ENCODE assay signal across 21 mouse cellular contexts in genomic region chr11:18596996-18597395, GRCm38 (mm10).
DNase-seq lines count a peak whose midpoint lies in the region; ATAC-seq lines count a peak whose summit lies in the region.
"Had no signal": no experiment of that assay in that cellular context is flagged by ENCODE, and none has a peak within 500 bp of the region (broad histone marks: within the 10 kb centered on the region; RNA-seq: fewer than 3 reads in every experiment).

No protein-coding gene starts in this region.

- ATAC-seq in heart, embryonic 16.5 days (replicated peaks; ENCODE audit: extremely low read depth, insufficient read depth, low FRiP score): peak; percentile 79
- peak; percentile 90; the same call in 1 of the 2 replicates for ATAC-seq in lung, embryonic 15.5 days (ENCODE audit: borderline replicate concordance, extremely low read depth, low FRiP score, low TSS enrichment)
- ATAC-seq: activated CD4-positive, CD25-positive, alpha-beta regulatory T cell, adult 4 months; forebrain, embryonic 16.5 days; intestine, embryonic 15.5 days; liver, postnatal 0 days; Patski had no signal

- no peak for DNase-seq in heart, adult 9 months (ENCODE audit: low spot score in 2 of 2)
- peak; percentile 55 to 66 for DNase-seq in kidney, postnatal 4 days
- DNase-seq in kidney, adult 8-10 months: no peak
- DNase-seq in lung, postnatal 14 days: peak; percentile 11
- no peak for DNase-seq in T-cell, adult 2 months (ENCODE audit: low spot score)
- no peak for DNase-seq in cerebellum, adult 11-12 months
- DNase-seq: adrenal gland, postnatal 25 days; cerebellum, adult 11 months; cerebellum, postnatal 14 days; left cerebral cortex, postnatal 4 days; liver; liver, postnatal 0 days had no signal

- WGBS in heart, embryonic 16.5 days: 23% methylated on average over 4 of the region's 4 CpGs
- WGBS in lung, embryonic 15.5 days: 29% methylated on average over 4 of the region's 4 CpGs

- H3K9me3 ChIP-seq in heart, embryonic 16.5 days (replicated peaks; ENCODE audit: control insufficient read depth, low read length): no peaks in the 10 kb centered on the region
- H3K9me3 ChIP-seq in lung, embryonic 15.5 days: no peaks in the 10 kb centered on the region
- H3K9me3 ChIP-seq: embryonic facial prominence, embryonic 15.5 days; hindbrain, embryonic 15.5 days; intestine, embryonic 15.5 days; stomach, embryonic 15.5 days had no signal

- no peak overlapping the region for H3K4me3 ChIP-seq in heart, embryonic 16.5 days (ENCODE audit: low read length)
- H3K4me3 ChIP-seq in lung, embryonic 15.5 days: no peak overlapping the region
- H3K4me3 ChIP-seq: embryonic facial prominence, embryonic 15.5 days; hindbrain, embryonic 15.5 days; intestine, embryonic 15.5 days; stomach, embryonic 15.5 days had no signal

- no peaks in the 10 kb centered on the region for H3K27me3 ChIP-seq in heart, embryonic 16.5 days (ENCODE audit: control insufficient read depth, insufficient read depth, low read length)
- H3K27me3 ChIP-seq in lung, embryonic 15.5 days: no peaks in the 10 kb centered on the region
- H3K27me3 ChIP-seq: embryonic facial prominence, embryonic 15.5 days; hindbrain, embryonic 15.5 days; intestine, embryonic 15.5 days; Patski; stomach, embryonic 15.5 days had no signal

- H3K4me1 ChIP-seq in heart, embryonic 16.5 days (ENCODE audit: control insufficient read depth, insufficient read depth, low read length): peaks cover 16% of the 10 kb centered on the region
- peaks cover 12% of the 10 kb centered on the region; the same call in 1 of the 2 replicates for H3K4me1 ChIP-seq in lung, embryonic 15.5 days
- H3K4me1 ChIP-seq: embryonic facial prominence, embryonic 15.5 days; hindbrain, embryonic 15.5 days; intestine, embryonic 15.5 days; stomach, embryonic 15.5 days had no signal

- H3K36me3 ChIP-seq in heart, embryonic 16.5 days (ENCODE audit: control insufficient read depth, insufficient read depth): no peaks in the 10 kb centered on the region
- H3K36me3 ChIP-seq in lung, embryonic 15.5 days: no peaks in the 10 kb centered on the region
- H3K36me3 ChIP-seq: embryonic facial prominence, embryonic 15.5 days; hindbrain, embryonic 15.5 days; intestine, embryonic 15.5 days; stomach, embryonic 15.5 days had no signal

- H3K4me2 ChIP-seq in heart, embryonic 16.5 days (ENCODE audit: low read depth, low read length): no peak overlapping the region
- no peak overlapping the region for H3K4me2 ChIP-seq in lung, embryonic 15.5 days
- H3K4me2 ChIP-seq: embryonic facial prominence, embryonic 15.5 days; hindbrain, embryonic 15.5 days; intestine, embryonic 15.5 days; stomach, embryonic 15.5 days had no signal

- H3K9ac ChIP-seq in heart, embryonic 16.5 days (ENCODE audit: low read length): no peak overlapping the region
- H3K9ac ChIP-seq in lung, embryonic 15.5 days: no peak overlapping the region
- H3K9ac ChIP-seq: embryonic facial prominence, embryonic 15.5 days; hindbrain, embryonic 15.5 days; intestine, embryonic 15.5 days; liver, postnatal 0 days; stomach, embryonic 15.5 days had no signal

- no peak overlapping the region for H3K27ac ChIP-seq in heart, embryonic 16.5 days (ENCODE audit: low read length)
- peak overlapping the region; percentile 50 for H3K27ac ChIP-seq in lung, embryonic 15.5 days
- H3K27ac ChIP-seq: embryonic facial prominence, embryonic 15.5 days; hindbrain, embryonic 15.5 days; intestine, embryonic 15.5 days; stomach, embryonic 15.5 days had no signal

Comparison
In these comparisons a context has a peak if more than half of its experiments do, and no peak if none do; other contexts are left out.
1. DNase-seq: peak in kidney, postnatal 4 days (2 of 2) and lung, postnatal 14 days (single experiment); none in heart, adult 9 months (0 of 2), kidney, adult 8-10 months (0 of 2), T-cell, adult 2 months (single experiment) and cerebellum, adult 11-12 months (single experiment).